Mouse (Mus musculus): ENCODE measurements at regions not wholly inside any gene's neighbourhood (a gene's known extent, or its start where the extent isn't known, plus 50 kb on each side); places are given as distances from the start of the nearest gene placed in this dataset.

DNA sequence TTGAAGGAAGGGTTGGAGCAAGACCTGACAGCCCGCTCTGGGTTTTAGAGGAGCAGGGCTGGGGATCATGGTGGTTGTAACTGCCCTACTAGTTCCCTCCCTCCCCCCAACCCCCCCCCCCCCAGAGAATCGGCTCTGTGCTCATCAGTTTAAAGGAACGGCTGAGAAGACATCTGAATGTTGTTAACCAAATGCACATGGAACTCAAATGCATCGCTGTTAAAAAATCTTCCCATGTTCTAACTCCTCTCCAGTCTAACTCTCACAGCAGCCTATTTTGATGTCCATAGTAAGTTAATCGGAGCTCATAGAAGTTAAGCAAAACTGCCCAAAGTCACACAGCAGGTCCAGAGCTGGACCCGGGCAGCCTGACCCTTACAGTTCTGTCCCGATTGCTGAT, 143.1 kb downstream of the Vegfa start:
- Histone ChIP-seq H3K27ac (ENCODE audit: control insufficient read depth, insufficient read depth, low read length) (no peak overlapping the region), H3K27me3 (ENCODE audit: control insufficient read depth, insufficient read depth, low read length) (no peaks in the 10 kb centered on the region), H3K36me3 (ENCODE audit: control insufficient read depth, insufficient read depth, low read length) (no peaks in the 10 kb centered on the region), H3K4me1 (replicated peaks; ENCODE audit: control insufficient read depth, insufficient read depth, low read length) (no peaks in the 10 kb centered on the region), H3K4me3 (ENCODE audit: control insufficient read depth, insufficient read depth, low read length) (no peak overlapping the region)
- DNase-seq: no peak
- no peak for TF ChIP-seq POLR2A (IDR thresholded peaks at IDR 0.05; ENCODE audit: control insufficient read depth, extremely low read depth, insufficient read depth, low read length, poor library complexity)
- TF ChIP-seq CTCF (IDR thresholded peaks at IDR 0.05; ENCODE audit: borderline replicate concordance, control insufficient read depth, extremely low read depth, insufficient read depth, low read length, poor library complexity): no peak
- WGBS: 87% methylated on average over 7 of the region's 7 CpGs

DNA sequence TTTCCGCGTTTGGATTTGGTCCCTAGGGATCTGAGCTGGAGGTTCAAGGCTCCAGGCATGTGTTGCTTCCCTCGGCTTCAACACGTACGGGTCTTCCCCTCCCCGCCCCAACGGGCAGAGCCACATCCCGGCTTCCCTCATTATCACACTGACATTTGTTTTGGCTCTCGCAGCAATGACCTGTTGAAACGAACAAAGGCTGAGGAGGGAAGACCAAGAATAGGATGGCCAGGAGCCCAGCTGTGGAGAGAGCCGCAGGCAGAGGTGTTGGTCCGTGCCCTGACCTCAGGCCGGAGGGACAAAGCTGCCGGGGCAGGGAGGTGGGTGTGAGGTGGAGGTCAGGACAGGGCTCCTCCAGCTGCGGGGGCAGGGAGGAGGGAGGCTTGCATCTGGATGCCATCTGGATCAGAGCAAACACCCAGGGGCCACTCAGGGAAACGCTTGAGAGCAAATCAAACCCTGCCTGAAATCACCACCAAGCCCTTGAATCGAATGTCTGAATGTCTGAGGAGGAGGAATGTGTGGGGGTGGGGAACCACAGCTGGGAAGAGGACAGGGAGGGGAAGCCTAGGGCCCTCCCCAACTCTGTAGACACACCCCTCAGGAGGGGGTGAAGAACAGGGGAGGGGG, 145.6 kb downstream of the Vegfa start:
- Histone ChIP-seq H3K27me3 (ENCODE audit: control insufficient read depth, insufficient read depth, low read length) (no peaks in the 10 kb centered on the region), H3K36me3 (ENCODE audit: control insufficient read depth, insufficient read depth, low read length) (no peaks in the 10 kb centered on the region), H3K4me3 (ENCODE audit: control insufficient read depth, insufficient read depth, low read length) (no peak overlapping the region), H3K4me1 (replicated peaks; ENCODE audit: control insufficient read depth, insufficient read depth, low read length) (no peaks in the 10 kb centered on the region), H3K27ac (ENCODE audit: control insufficient read depth, insufficient read depth, low read length) (no peak overlapping the region)
- no peak for DNase-seq
- no peak for TF ChIP-seq POLR2A (IDR thresholded peaks at IDR 0.05; ENCODE audit: control insufficient read depth, extremely low read depth, insufficient read depth, low read length, poor library complexity)
- no peak for TF ChIP-seq CTCF (IDR thresholded peaks at IDR 0.05; ENCODE audit: borderline replicate concordance, control insufficient read depth, extremely low read depth, insufficient read depth, low read length, poor library complexity)
- 63% methylated on average over 17 of the region's 17 CpGs for WGBS

GRCm38 (mm10) chr17:45885461-45886336, 146.5 kb downstream of the Vegfa start:
- Histone ChIP-seq H3K4me1 (replicated peaks; ENCODE audit: control insufficient read depth, insufficient read depth, low read length) (no peaks in the 10 kb centered on the region), H3K27ac (ENCODE audit: control insufficient read depth, insufficient read depth, low read length) (no peak overlapping the region), H3K36me3 (ENCODE audit: control insufficient read depth, insufficient read depth, low read length) (no peaks in the 10 kb centered on the region), H3K27me3 (ENCODE audit: control insufficient read depth, insufficient read depth, low read length) (no peaks in the 10 kb centered on the region), H3K4me3 (ENCODE audit: control insufficient read depth, insufficient read depth, low read length) (no peak overlapping the region)
- TF ChIP-seq POLR2A (IDR thresholded peaks at IDR 0.05; ENCODE audit: control insufficient read depth, extremely low read depth, insufficient read depth, low read length, poor library complexity) (no peak), CTCF (IDR thresholded peaks at IDR 0.05; ENCODE audit: borderline replicate concordance, control insufficient read depth, extremely low read depth, insufficient read depth, low read length, poor library complexity) (no peak)
- no peak for DNase-seq
- 65% methylated on average over 24 of the region's 24 CpGs for WGBS

DNA sequence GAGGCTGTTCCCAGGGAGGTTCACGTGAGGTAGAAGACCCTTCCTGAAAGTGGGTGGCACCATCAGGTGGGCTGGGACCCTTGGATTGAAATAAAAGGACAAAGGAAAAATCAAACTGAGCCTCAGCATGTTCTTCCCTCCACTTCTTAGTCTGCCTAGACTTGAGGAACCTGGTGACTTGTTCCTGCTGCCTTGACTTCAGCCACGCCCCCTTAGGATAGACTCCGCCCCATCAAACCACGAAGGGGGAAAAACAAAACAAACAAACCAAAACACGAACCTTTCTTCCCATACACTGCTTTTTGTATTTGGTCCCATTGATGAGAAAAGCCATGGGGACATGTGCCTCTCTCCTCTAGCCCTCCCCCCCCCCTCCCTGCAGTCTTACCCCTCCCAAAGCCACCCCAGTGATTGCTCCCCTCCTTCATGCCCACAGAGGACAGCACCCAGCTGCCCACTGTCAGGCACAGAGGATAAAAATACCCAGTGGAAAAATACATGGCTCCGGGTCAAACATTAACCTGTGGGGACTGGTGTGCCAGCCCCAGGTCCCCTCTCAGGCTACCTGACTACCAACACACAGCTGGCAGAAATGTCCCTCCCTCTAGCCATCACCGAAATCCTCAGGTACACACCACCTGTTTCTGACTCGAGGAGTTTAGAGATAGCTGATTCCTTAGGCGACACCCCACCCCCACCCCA, 148.0 kb downstream of the Vegfa start:
- TF ChIP-seq CTCF (IDR thresholded peaks at IDR 0.05; ENCODE audit: borderline replicate concordance, control insufficient read depth, extremely low read depth, insufficient read depth, low read length, poor library complexity) (no peak), POLR2A (IDR thresholded peaks at IDR 0.05; ENCODE audit: control insufficient read depth, extremely low read depth, insufficient read depth, low read length, poor library complexity) (no peak)
- Histone ChIP-seq H3K27ac (ENCODE audit: control insufficient read depth, insufficient read depth, low read length) (no peak overlapping the region), H3K27me3 (ENCODE audit: control insufficient read depth, insufficient read depth, low read length) (no peaks in the 10 kb centered on the region), H3K4me3 (ENCODE audit: control insufficient read depth, insufficient read depth, low read length) (no peak overlapping the region), H3K36me3 (ENCODE audit: control insufficient read depth, insufficient read depth, low read length) (no peaks in the 10 kb centered on the region), H3K4me1 (replicated peaks; ENCODE audit: control insufficient read depth, insufficient read depth, low read length) (no peaks in the 10 kb centered on the region)
- WGBS: 73% methylated on average over 9 of the region's 9 CpGs
- no peak for DNase-seq

GRCm38 (mm10) chr17:45882682-45883081, 149.0 kb upstream of the 1600014C23Rik start:
- no peaks in the 10 kb centered on the region for H3K36me3 ChIP-seq (ENCODE audit: control insufficient read depth, insufficient read depth, low read length)
- H3K4me3 ChIP-seq (ENCODE audit: control insufficient read depth, insufficient read depth, low read length): no peak overlapping the region
- H3K27ac ChIP-seq (ENCODE audit: control insufficient read depth, insufficient read depth, low read length): no peak overlapping the region
- TF ChIP-seq CTCF (IDR thresholded peaks at IDR 0.05; ENCODE audit: borderline replicate concordance, control insufficient read depth, extremely low read depth, insufficient read depth, low read length, poor library complexity) (no peak), POLR2A (IDR thresholded peaks at IDR 0.05; ENCODE audit: control insufficient read depth, extremely low read depth, insufficient read depth, low read length, poor library complexity) (no peak)
- H3K27me3 ChIP-seq (ENCODE audit: control insufficient read depth, insufficient read depth, low read length): no peaks in the 10 kb centered on the region
- no peaks in the 10 kb centered on the region for H3K4me1 ChIP-seq (replicated peaks; ENCODE audit: control insufficient read depth, insufficient read depth, low read length)
- no peak for DNase-seq
- 48% methylated on average over 3 of the region's 3 CpGs for WGBS

DNA sequence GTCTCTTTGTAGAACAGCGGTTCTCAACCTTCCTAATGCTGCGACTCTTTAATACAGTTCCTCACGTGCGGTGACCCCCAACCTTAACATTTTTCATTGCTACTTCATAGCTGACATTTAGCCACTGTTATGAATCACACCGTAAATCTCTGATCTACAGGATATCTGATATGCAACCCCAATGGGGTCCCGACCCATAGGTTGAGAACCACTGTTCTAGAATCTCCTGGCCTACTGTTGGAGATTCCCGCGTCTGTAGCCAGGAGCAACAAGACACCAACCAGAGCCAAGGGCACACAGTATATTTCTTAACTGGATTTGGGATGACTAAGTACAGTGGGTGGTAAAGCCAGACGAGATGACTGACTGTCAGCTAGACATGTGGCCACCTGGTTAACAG, 147.6 kb upstream of the 1600014C23Rik start:
- Histone ChIP-seq H3K36me3 (ENCODE audit: control insufficient read depth, insufficient read depth, low read length) (no peaks in the 10 kb centered on the region), H3K4me3 (ENCODE audit: control insufficient read depth, insufficient read depth, low read length) (no peak overlapping the region), H3K27ac (ENCODE audit: control insufficient read depth, insufficient read depth, low read length) (no peak overlapping the region), H3K4me1 (replicated peaks; ENCODE audit: control insufficient read depth, insufficient read depth, low read length) (no peaks in the 10 kb centered on the region), H3K27me3 (ENCODE audit: control insufficient read depth, insufficient read depth, low read length) (no peaks in the 10 kb centered on the region)
- TF ChIP-seq POLR2A (IDR thresholded peaks at IDR 0.05; ENCODE audit: control insufficient read depth, extremely low read depth, insufficient read depth, low read length, poor library complexity) (no peak), CTCF (IDR thresholded peaks at IDR 0.05; ENCODE audit: borderline replicate concordance, control insufficient read depth, extremely low read depth, insufficient read depth, low read length, poor library complexity) (no peak)
- DNase-seq: no peak
- 95% methylated on average over 9 of the region's 9 CpGs for WGBS
